Mouse (Mus musculus) CH12.LX (cell line): Measurements from ENCODE around the gene Irgc1. TPM values are rescaled to one million over a fixed set of nuclear protein-coding genes. Genes with fewer than 3 reads are reported as not detected.

Experiments
- DNase-seq: peaks from one replicate; pipeline ENCODE4 v3.0.0-alpha.2; 2013; ENCODE audit errors: extremely low read depth
- H3K27ac ChIP-seq: 2 replicates; pipeline ENCODE4 v1.5.1; 2012; ENCODE audit warnings: low read depth, mild to moderate bottlenecking, control low read depth, moderate library complexity; ENCODE audit not compliant: insufficient read depth
- H3K27me3 ChIP-seq: replicated peaks from 2 replicates; pipeline ENCODE3; 2012; ENCODE audit warnings: inconsistent platforms
- H3K36me3 ChIP-seq, 2 experiments: replicated peaks in 1 of 2; 2 replicates each; pipeline versions ENCODE3 to v1.6.1; 2012; ENCODE audit warnings: inconsistent platforms in 1 of 2, low read length in 1 of 2, mild to moderate bottlenecking in 1 of 2, mixed read lengths in 1 of 2, moderate library complexity in 1 of 2; ENCODE audit not compliant: control insufficient read depth in 1 of 2, insufficient read depth in 1 of 2
- H3K4me1 ChIP-seq, 2 experiments: 2 replicates each; pipeline ENCODE4 v1.6.1; 2012; ENCODE audit warnings: inconsistent platforms in 1 of 2, moderate library complexity in 1 of 2; ENCODE audit not compliant: insufficient read depth in 2 of 2, control insufficient read depth in 1 of 2
- H3K4me2 ChIP-seq: 2 replicates; pipeline ENCODE4 v1.6.1; 2012; ENCODE audit warnings: low read depth, mild to moderate bottlenecking, control low read depth; ENCODE audit not compliant: poor library complexity, insufficient read depth, severe bottlenecking
- H3K4me3 ChIP-seq, 3 experiments: fragments of 150-350 bp in 1 of 3; sonication (generic) in 1 of 3; replicated peaks in 1 of 3; 2 replicates each; pipeline versions ENCODE3 to v1.5.1; 2011 to 2012; ENCODE audit warnings: low read depth in 2 of 3, low read length in 2 of 3, mild to moderate bottlenecking in 2 of 3, moderate library complexity in 2 of 3, control low read depth in 1 of 3, improper control_type of control experiment in 1 of 3, inconsistent platforms in 1 of 3, mixed read lengths in 1 of 3; ENCODE audit not compliant: poor library complexity in 1 of 3
- H3K79me2 ChIP-seq: replicated peaks from 2 replicates; pipeline ENCODE4 v1.6.1; 2012; ENCODE audit warnings: mild to moderate bottlenecking, moderate library complexity; ENCODE audit not compliant: control insufficient read depth, poor library complexity, insufficient read depth, severe bottlenecking; ENCODE audit errors: extremely low read depth
- H3K9ac ChIP-seq: 2 replicates; pipeline ENCODE4 v1.6.1; 2012; ENCODE audit warnings: low read depth, mild to moderate bottlenecking, control low read depth, moderate library complexity; ENCODE audit not compliant: insufficient read depth
- H3K9me3 ChIP-seq: replicated peaks from 2 replicates; pipeline ENCODE3; 2012; ENCODE audit warnings: low read length, inconsistent platforms, mixed read lengths
- BHLHE40 ChIP-seq: IDR thresholded peaks from 2 replicates; pipeline ENCODE4 v1.6.1; 2011; ENCODE audit warnings: mild to moderate bottlenecking, low read depth, low read length, improper control_type of control experiment
- CHD1 ChIP-seq: IDR thresholded peaks from 2 replicates; pipeline ENCODE4 v1.6.1; 2012; ENCODE audit warnings: low read depth, low read length, improper control_type of control experiment, inconsistent platforms
- CTCF ChIP-seq, 2 experiments: IDR thresholded peaks in 1 of 2; conservative IDR thresholded peaks in 1 of 2; 2 replicates each; pipeline ENCODE4 v1.5.1; 2011 to 2012; ENCODE audit warnings: low read depth in 2 of 2, low read length in 2 of 2, improper control_type of control experiment in 1 of 2, inconsistent platforms in 1 of 2, mild to moderate bottlenecking in 1 of 2, moderate library complexity in 1 of 2
- ETS1 ChIP-seq: conservative IDR thresholded peaks from 2 replicates; pipeline ENCODE4 v1.6.1; 2012; ENCODE audit warnings: low read depth, mild to moderate bottlenecking, inconsistent platforms, low read length, improper control_type of control experiment, moderate library complexity
- HCFC1 ChIP-seq: IDR thresholded peaks from 2 replicates; pipeline ENCODE4 v1.6.1; 2012; ENCODE audit warnings: low read depth, mild to moderate bottlenecking, inconsistent platforms, low read length, improper control_type of control experiment
- IRF4 ChIP-seq: IDR thresholded peaks from 2 replicates; pipeline ENCODE4 v1.6.1; 2014; ENCODE audit warnings: low read depth, mild to moderate bottlenecking, inconsistent platforms, low read length, improper control_type of control experiment
- JUN ChIP-seq: IDR thresholded peaks from 2 replicates; pipeline ENCODE4 v1.6.1; 2011; ENCODE audit warnings: low read depth, mild to moderate bottlenecking, low read length, improper control_type of control experiment, moderate library complexity; ENCODE audit not compliant: insufficient read depth
- JUND ChIP-seq: conservative IDR thresholded peaks from 2 replicates; pipeline ENCODE4 v1.6.1; 2011; ENCODE audit warnings: low read depth, low read length, improper control_type of control experiment
- MAFK ChIP-seq: IDR thresholded peaks from 2 replicates; pipeline ENCODE4 v1.6.1; 2011; ENCODE audit warnings: low read length, improper control_type of control experiment; ENCODE audit not compliant: insufficient replicate concordance
- MAX ChIP-seq: IDR thresholded peaks from 2 replicates; pipeline ENCODE4 v1.6.1; 2011; ENCODE audit warnings: low read length, improper control_type of control experiment
- MEF2A ChIP-seq: IDR thresholded peaks from 2 replicates; pipeline ENCODE4 v1.6.1; 2014; ENCODE audit warnings: low read depth, mild to moderate bottlenecking, inconsistent platforms, low read length, improper control_type of control experiment, borderline replicate concordance
- NRF1 ChIP-seq: IDR thresholded peaks from 2 replicates; pipeline ENCODE4 v1.6.1; 2014; ENCODE audit warnings: low read depth, mild to moderate bottlenecking, inconsistent platforms, low read length, improper control_type of control experiment, moderate library complexity
- POLR2AphosphoS2 ChIP-seq: IDR thresholded peaks from 2 replicates; pipeline ENCODE4 v1.6.1; 2011; ENCODE audit warnings: low read depth, low read length, improper control_type of control experiment
- RAD21 ChIP-seq: IDR thresholded peaks from 2 replicates; pipeline ENCODE4 v1.6.1; 2011; ENCODE audit warnings: low read depth, mild to moderate bottlenecking, low read length, improper control_type of control experiment, moderate library complexity
- RCOR1 ChIP-seq: conservative IDR thresholded peaks from 2 replicates; pipeline ENCODE4 v1.6.1; 2012; ENCODE audit warnings: low read depth, mild to moderate bottlenecking, inconsistent platforms, low read length, improper control_type of control experiment
- SIN3A ChIP-seq: IDR thresholded peaks from 2 replicates; pipeline ENCODE4 v1.6.1; 2012; ENCODE audit warnings: low read length, improper control_type of control experiment, inconsistent platforms
- SMC3 ChIP-seq: IDR thresholded peaks from 2 replicates; pipeline ENCODE4 v1.6.1; 2011; ENCODE audit warnings: low read depth, low read length, improper control_type of control experiment
- UBTF ChIP-seq: IDR thresholded peaks from 2 replicates; pipeline ENCODE4 v1.6.1; 2012; ENCODE audit warnings: low read depth, mild to moderate bottlenecking, inconsistent platforms, low read length, improper control_type of control experiment, moderate library complexity
- USF2 ChIP-seq: conservative IDR thresholded peaks from 2 replicates; pipeline ENCODE4 v1.6.1; 2011; ENCODE audit warnings: low read depth, low read length, improper control_type of control experiment
- ZC3H11A ChIP-seq: IDR thresholded peaks from 2 replicates; pipeline ENCODE4 v1.6.1; 2012; ENCODE audit warnings: low read depth, mild to moderate bottlenecking, inconsistent platforms, low read length, improper control_type of control experiment
- ZMIZ1 ChIP-seq: IDR thresholded peaks from 2 replicates; pipeline ENCODE4 v1.6.1; 2012; ENCODE audit warnings: low read depth, mild to moderate bottlenecking, inconsistent platforms, low read length, improper control_type of control experiment
- ZNF384 ChIP-seq: IDR thresholded peaks from 2 replicates; pipeline ENCODE4 v1.6.1; 2012; ENCODE audit warnings: low read depth, low read length, improper control_type of control experiment, inconsistent platforms
- dilution Hi-C: fragments of 300-500 bp; cut with MboI; formaldehyde crosslinking; loops from 2 replicates; pipeline ENCODE4 v1.14.3; 2020; ENCODE audit warnings: low sequenced_read_pairs; ENCODE audit not compliant: extremely low pct_unique_long_range_greater_than_20kb, extremely low pct_ligation_motif_present
- in situ Hi-C: fragments of 300-500 bp; cut with MboI; formaldehyde crosslinking; loops from 3 replicates; pipeline ENCODE4 v1.14.3; 2019; ENCODE audit warnings: low sequenced_read_pairs, low pct_ligation_motif_present, low pct_unique_long_range_greater_than_20kb, mixed read lengths
- polyA plus RNA-seq: library from polyadenylated mRNA; unstranded; fragments of >175 nt; gene quantifications from 2 replicates; pipeline ENCODE4 v1.2.1, GENCODE M21; 2012; ENCODE audit warnings: low read depth; ENCODE audit not compliant: insufficient read length
- total RNA-seq, 2 experiments: library from RNA; depleted of rRNA; stranded (reverse); fragments of 300-350 nt in 1 of 2; fragments of >200 nt in 1 of 2; gene quantifications; 2 replicates each; pipeline ENCODE4 v1.2.3; 2012 to 2014

Gene Irgc1
- total and polyA plus RNA-seq, 3 experiments, result not detected

GRCm38 (mm10) chr7:24472937-24473336, 20.8 kb upstream of the Irgc1 start:
- no peak overlapping the region for H3K4me2 ChIP-seq
- TF ChIP-seq RAD21 (peak; percentile 61), HCFC1 (no peak), CTCF (conservative IDR thresholded peaks at IDR 0.05 in 1 of 2, IDR thresholded peaks at IDR 0.05 in 1 of 2; ENCODE audit: low read depth in 2 of 2, low read length in 2 of 2) (peak; percentile 62 to 80), MAX (no peak), SMC3 (peak; percentile 67)
- dilution Hi-C loops (no loop called here), in situ Hi-C loops (loop anchor here (10.0 kb wide), 1 partner anchor 182 kb away; no protein-coding TSS in a partner anchor)
- no peaks in the 10 kb centered on the region for H3K4me1 ChIP-seq
- H3K4me3 ChIP-seq, result no peak overlapping the region
- peaks cover 15% of the 10 kb centered on the region for H3K27me3 ChIP-seq
- DNase-seq, result peak; percentile 35
- no peaks in the 10 kb centered on the region for H3K36me3 ChIP-seq
- peaks cover 32% of the 10 kb centered on the region for H3K9me3 ChIP-seq
- H3K9ac ChIP-seq, result no peak overlapping the region
- H3K79me2 ChIP-seq, result no peaks in the 10 kb centered on the region
- H3K27ac ChIP-seq, result no peak overlapping the region

- no peaks in the 10 kb centered on the region for H3K79me2 ChIP-seq
- H3K9ac ChIP-seq, result no peak overlapping the region
- H3K27me3 ChIP-seq, result peaks cover 10% of the 10 kb centered on the region
- H3K4me3 ChIP-seq, result no peak overlapping the region
- no peaks in the 10 kb centered on the region for H3K4me1 ChIP-seq
- in situ Hi-C loops, result loop anchor here (10.0 kb wide), 1 partner anchor 182 kb away; no protein-coding TSS in a partner anchor
- DNase-seq, result no peak
- no peaks in the 10 kb centered on the region for H3K36me3 ChIP-seq
- TF ChIP-seq MEF2A (no peak), ZNF384 (no peak), ETS1 (no peak), JUN (no peak), POLR2AphosphoS2 (no peak), ZMIZ1 (no peak), BHLHE40 (no peak), SIN3A (no peak), CHD1 (no peak), UBTF (no peak), IRF4 (no peak), ZC3H11A (no peak), NRF1 (no peak), HCFC1 (no peak), USF2 (no peak), JUND (no peak), MAX (no peak), RCOR1 (no peak), MAFK (no peak)
- TF ChIP-seq, all 38 proteins: peak for 0
- dilution Hi-C loops, result no loop called here
- no peak overlapping the region for H3K27ac ChIP-seq
- no peak overlapping the region for H3K4me2 ChIP-seq
- H3K9me3 ChIP-seq, result peaks cover 27% of the 10 kb centered on the region
These were observed 20.3 kb upstream of the Irgc1 start for GRCm38 (mm10) chr7:24472442-24472841.
